Mouse (Mus musculus): Measurements from ENCODE around the gene Ap3b1.

DNA sequence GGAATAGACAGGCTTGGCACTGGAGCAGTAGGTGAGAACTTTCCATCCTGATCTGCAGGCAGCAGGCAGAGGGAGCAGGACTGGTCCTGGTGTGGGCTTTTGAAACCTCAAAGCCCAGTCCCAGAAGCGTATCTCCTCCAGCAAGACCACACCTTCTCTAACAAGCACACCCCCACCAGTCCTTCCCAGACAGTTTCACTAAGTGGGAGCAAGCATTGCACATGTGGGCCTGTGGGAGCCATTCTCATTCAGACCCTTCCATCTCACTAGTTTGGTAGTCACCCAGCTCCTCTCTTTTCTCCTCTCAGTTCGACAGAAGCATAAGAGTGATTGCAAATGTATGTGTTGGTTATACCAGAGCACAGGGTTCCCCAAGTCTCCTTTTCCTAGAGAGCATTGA lies 5.6 kb downstream of the Ap3b1 start:
- TF ChIP-seq POLR2A (IDR thresholded peaks at IDR 0.05; ENCODE audit: insufficient read depth, low read length) (no peak), CTCF (IDR thresholded peaks at IDR 0.05; ENCODE audit: low read depth, low read length) (no peak), EP300 (IDR thresholded peaks at IDR 0.05; ENCODE audit: insufficient read depth, low read depth, low read length) (no peak)
